Mouse (Mus musculus) liver, adult 2 months (tissue): ENCODE data around the gene Faah.

Experiments used
- CTCF ChIP-seq: fragments of 200-500 bp; IDR thresholded peaks from 2 replicates; pipeline ENCODE4 v1.5.1; 2011; ENCODE audit warnings: low read depth, low read length, control low read depth
- POLR2A ChIP-seq: fragments of 200-500 bp; IDR thresholded peaks from 2 replicates; pipeline ENCODE4 v1.6.1; 2011; ENCODE audit warnings: low read length, control low read depth; ENCODE audit not compliant: insufficient read depth; ENCODE audit errors: extremely low read depth

- TF ChIP-seq POLR2A (no peak), CTCF (no peak)
These were observed 30.6 kb upstream of the Faah start for GRCm38 (mm10) chr4:116048130-116048920.
